32 mouse cellular contexts compared by ENCODE assay signal in genomic region chr7:6381431-6381830, GRCm38 (mm10). TPM values are rescaled to one million over a fixed set of nuclear protein-coding genes. Genes with fewer than 3 reads are reported as not detected.
DNase-seq lines count a peak whose midpoint lies in the region; ATAC-seq and TF ChIP-seq lines count a peak whose summit lies in the region.
"Had no signal": no experiment of that assay in that cellular context is flagged by ENCODE, and none has a peak within 500 bp of the region (broad histone marks: within the 10 kb centered on the region; RNA-seq: fewer than 3 reads in every experiment).

No protein-coding gene starts in this region.

- no peak overlapping the region for H3K4me3 ChIP-seq in heart, adult 2 months
- H3K4me3 ChIP-seq in lung, embryonic 14.5 days (ENCODE audit: low read depth, low read length): no peak overlapping the region
- no peak overlapping the region for H3K4me3 ChIP-seq in limb, embryonic 10.5 days
- H3K4me3 ChIP-seq: erythroblast, embryonic 14.5 days had no signal

- no peak overlapping the region for H3K27ac ChIP-seq in heart, adult 2 months
- no peak overlapping the region for H3K27ac ChIP-seq in lung, embryonic 14.5 days (ENCODE audit: low read depth)
- H3K27ac ChIP-seq in limb, embryonic 10.5 days: no peak overlapping the region
- H3K27ac ChIP-seq: embryonic facial prominence, embryonic 13.5 days; forebrain, embryonic 12.5 days; hindbrain, postnatal 0 days; limb, embryonic 13.5 days; liver, embryonic 13.5 days had no signal

- TF ChIP-seq POLR2A in heart, adult 2 months (IDR thresholded peaks at IDR 0.05; ENCODE audit: insufficient read depth, low read depth, low read length): no peak

- no peaks in the 10 kb centered on the region for H3K4me1 ChIP-seq in heart, adult 2 months (ENCODE audit: control insufficient read depth, insufficient read depth, low read length)
- 0 out of 2 replicates have a peak, but pooled peaks cover 7% of the 10 kb centered on the region for H3K4me1 ChIP-seq in lung, embryonic 14.5 days (ENCODE audit: insufficient read depth)
- peaks cover 14% of the 10 kb centered on the region for H3K4me1 ChIP-seq in limb, embryonic 10.5 days

- no peak overlapping the region for H3K4me2 ChIP-seq in lung, embryonic 14.5 days

- ATAC-seq in lung, embryonic 14.5 days (ENCODE audit: insufficient read depth): no peak
- ATAC-seq: hindbrain, postnatal 0 days had no signal

- TF ChIP-seq EP300 in heart, adult 2 months (IDR thresholded peaks at IDR 0.05; ENCODE audit: insufficient read depth, low read depth, low read length): no peak

- H3K9me3 ChIP-seq in lung, embryonic 14.5 days (ENCODE audit: low read depth, low read length): no peaks in the 10 kb centered on the region
- no peaks in the 10 kb centered on the region for H3K9me3 ChIP-seq in limb, embryonic 10.5 days (replicated peaks)
- H3K9me3 ChIP-seq: embryonic facial prominence, embryonic 13.5 days; forebrain, embryonic 12.5 days; limb, embryonic 13.5 days; liver, embryonic 13.5 days had no signal

- 79% methylated on average over 2 of the region's 2 CpGs for WGBS in heart, adult 2 months
- WGBS in lung, embryonic 14.5 days: 86% methylated on average over 2 of the region's 2 CpGs
- 78% methylated on average over 2 of the region's 2 CpGs for WGBS in limb, embryonic 10.5 days

- no peaks in the 10 kb centered on the region for H3K36me3 ChIP-seq in heart, adult 2 months (ENCODE audit: control insufficient read depth, insufficient read depth, low read length)
- H3K36me3 ChIP-seq in lung, embryonic 14.5 days (ENCODE audit: insufficient read depth): no peaks in the 10 kb centered on the region
- no peaks in the 10 kb centered on the region for H3K36me3 ChIP-seq in limb, embryonic 10.5 days

- H3K27me3 ChIP-seq in heart, adult 2 months (ENCODE audit: control insufficient read depth, insufficient read depth, low read length): no peaks in the 10 kb centered on the region
- H3K27me3 ChIP-seq in lung, embryonic 14.5 days (ENCODE audit: insufficient read depth, low read length): no peaks in the 10 kb centered on the region
- no peaks in the 10 kb centered on the region for H3K27me3 ChIP-seq in limb, embryonic 10.5 days (ENCODE audit: low read depth, poor library complexity, severe bottlenecking)
- H3K27me3 ChIP-seq: embryonic facial prominence, embryonic 13.5 days; forebrain, embryonic 12.5 days; limb, embryonic 13.5 days; liver, embryonic 13.5 days had no signal

- intact Hi-C loops in heart, adult 2 months (cut with DNase I): loop anchor here (5.0 kb wide), 2 partner anchors 94 to 741 kb away; partner anchors contain the start of genes Zfp667 and Zfp954

- no peaks in the 10 kb centered on the region for H3K79me2 ChIP-seq in heart, adult 2 months (replicated peaks; ENCODE audit: control insufficient read depth, insufficient read depth, low read length)

- TF ChIP-seq CTCF in heart, adult 2 months (IDR thresholded peaks at IDR 0.05): peak; percentile 37
- TF ChIP-seq CTCF in lung, embryonic 14.5 days (IDR thresholded peaks at IDR 0.05; ENCODE audit: low read depth): peak; percentile 21; the same call in 1 of the 2 replicates

- DNase-seq in heart, adult 2 months: no peak
- no peak for DNase-seq in heart, adult 11 months
- DNase-seq in lung, embryonic 14.5 days: no peak
- DNase-seq in lung, adult 18-20 months: no peak
- DNase-seq in 416B (ENCODE audit: low read depth) (peak; percentile 53), ZHBTc4 (ENCODE audit: low read depth, low spot score) (peak; percentile 31)
- DNase-seq in limb, embryonic 10.5 days (ENCODE audit: low spot score): no peak
- DNase-seq in layer of hippocampus, postnatal 25 days (ENCODE audit: extremely low spot score in 1 of 2, low spot score in 1 of 2): no peak
- DNase-seq: adrenal gland, adult 2 months; cerebellum, adult 11-12 months; cerebellum, postnatal 14 days; kidney, adult 11 months; liver, embryonic 13.5 days; thymus, postnatal 36 days had no signal

- H3K9ac ChIP-seq in heart, adult 2 months (ENCODE audit: low read depth, low read length): no peak overlapping the region
- H3K9ac ChIP-seq in lung, embryonic 14.5 days: no peak overlapping the region
- H3K9ac ChIP-seq: embryonic facial prominence, embryonic 13.5 days; liver, embryonic 13.5 days had no signal

RNA-seq across cellular contexts. Expression of gene Zfp28, which starts 1.7 kb away (rescaled TPM):
- 1 to 10 TPM; 1.8 to 2.8 TPM for total RNA-seq in heart, adult 2 months (2021)
- polyA plus RNA-seq in heart, adult 2 months (2012; rRNA removed): 2.6 and 4.1 TPM in 2 replicates
- 9.6 and 11.9 TPM in 2 replicates for polyA plus RNA-seq in lung, embryonic 14.5 days (2014; fragmentation: Nextera tagmentation; extraction: Ambion mirVana)
- 9.2 and 13.9 TPM in 2 replicates for polyA plus RNA-seq in limb, embryonic 10.5 days (2016; fragmentation: Nextera tagmentation; extraction: Ambion mirVana)
- total RNA-seq in layer of hippocampus, postnatal 25 days (2021): 1 to 10 TPM; 6.7 to 7.8 TPM
- polyA plus RNA-seq: erythroblast, embryonic 14.5 days had no signal

RNA-seq across cellular contexts. Expression of gene Smim17, which starts 17.1 kb away (rescaled TPM):
- not detected for total RNA-seq in heart, adult 2 months (2021)
- polyA plus RNA-seq in heart, adult 2 months (2012; rRNA removed): not detected in 2 replicates
- 0.22 and 0.61 TPM in 2 replicates for polyA plus RNA-seq in lung, embryonic 14.5 days (2014; fragmentation: Nextera tagmentation; extraction: Ambion mirVana)
- 0.09 and 0.34 TPM in 2 replicates for polyA plus RNA-seq in limb, embryonic 10.5 days (2016; fragmentation: Nextera tagmentation; extraction: Ambion mirVana)
- total RNA-seq in layer of hippocampus, postnatal 25 days (2021): 10 to 100 TPM; 18.4 to 22.0 TPM
- total RNA-seq: hematopoietic stem cell, adult 5-6 weeks; megakaryocyte progenitor cell, adult 5-6 weeks; monocyte, adult 5-6 weeks; neutrophil, adult 5-6 weeks had no signal
- polyA plus RNA-seq: embryonic facial prominence, embryonic 13.5 days; erythroblast, embryonic 14.5 days; heart, embryonic 11.5 days; kidney, embryonic 16.5 days; large intestine, adult 2 months; liver, embryonic 13.5 days; spleen, adult 2 months; stomach, embryonic 14.5 days had no signal

RNA-seq across cellular contexts. Expression of gene Zfp78, which starts 18.4 kb away (rescaled TPM):
- 1 to 10 TPM; 1.6 to 3.4 TPM for total RNA-seq in heart, adult 2 months (2021)
- 0.49 and 1.5 TPM in 2 replicates for polyA plus RNA-seq in heart, adult 2 months (2012; rRNA removed)
- polyA plus RNA-seq in lung, embryonic 14.5 days (2014; fragmentation: Nextera tagmentation; extraction: Ambion mirVana): 2.1 and 2.7 TPM in 2 replicates
- polyA plus RNA-seq in limb, embryonic 10.5 days (2016; fragmentation: Nextera tagmentation; extraction: Ambion mirVana): 1.3 and 1.4 TPM in 2 replicates
- total RNA-seq in layer of hippocampus, postnatal 25 days (2021): 1 to 10 TPM; 3.8 to 5.6 TPM
- polyA plus RNA-seq: erythroblast, embryonic 14.5 days had no signal

RNA-seq across cellular contexts. Expression of gene Gm20715, which starts 28.6 kb away (rescaled TPM):
- not detected for total RNA-seq in heart, adult 2 months (2021)
- polyA plus RNA-seq in heart, adult 2 months (2012; rRNA removed): not detected in 2 replicates
- not detected in 2 replicates for polyA plus RNA-seq in lung, embryonic 14.5 days (2014; fragmentation: Nextera tagmentation; extraction: Ambion mirVana)
- polyA plus RNA-seq in limb, embryonic 10.5 days (2016; fragmentation: Nextera tagmentation; extraction: Ambion mirVana): 0.03 TPM in 1 of 2 replicates, not detected in the other
- under 1 TPM; 0.15 to 0.23 TPM for total RNA-seq in layer of hippocampus, postnatal 25 days (2021)
- total RNA-seq: adrenal gland, adult 2 months; gastrocnemius, postnatal 4 days; hematopoietic stem cell, adult 5-6 weeks; megakaryocyte progenitor cell, adult 5-6 weeks; monocyte, adult 5-6 weeks; neutrophil, adult 5-6 weeks had no signal
- polyA plus RNA-seq: adrenal gland, adult 2 months; embryonic facial prominence, embryonic 13.5 days; erythroblast, embryonic 14.5 days; forebrain, embryonic 12.5 days; heart, embryonic 11.5 days; heart, postnatal 0 days; kidney, embryonic 16.5 days; large intestine, adult 2 months; limb, embryonic 13.5 days; liver, embryonic 13.5 days; lung, embryonic 16.5 days; midbrain, embryonic 11.5 days; spleen, adult 2 months; stomach, embryonic 14.5 days had no signal

RNA-seq across cellular contexts. Expression of gene Gm3854, which starts 37.9 kb away (rescaled TPM):
- under 1 TPM; 0.20 to 0.52 TPM for total RNA-seq in heart, adult 2 months (2021)
- polyA plus RNA-seq in heart, adult 2 months (2012; rRNA removed): 0.08 and 0.12 TPM in 2 replicates
- polyA plus RNA-seq in lung, embryonic 14.5 days (2014; fragmentation: Nextera tagmentation; extraction: Ambion mirVana): 1.2 and 1.6 TPM in 2 replicates
- polyA plus RNA-seq in limb, embryonic 10.5 days (2016; fragmentation: Nextera tagmentation; extraction: Ambion mirVana): 2.6 and 2.8 TPM in 2 replicates
- total RNA-seq in layer of hippocampus, postnatal 25 days (2021): 1 to 10 TPM; 5.8 to 6.7 TPM
- total RNA-seq: monocyte, adult 5-6 weeks had no signal
- polyA plus RNA-seq: adrenal gland, adult 2 months; erythroblast, embryonic 14.5 days; large intestine, adult 2 months had no signal

Comparison
In these comparisons a context has a peak if more than half of its experiments do, and no peak if none do; other contexts are left out.
1. DNase-seq: peak in 416B (single experiment) and ZHBTc4 (single experiment); none in heart, adult 2 months (0 of 2), heart, adult 11 months (single experiment), lung, embryonic 14.5 days (single experiment), lung, adult 18-20 months (0 of 2), limb, embryonic 10.5 days (single experiment) and layer of hippocampus, postnatal 25 days (0 of 2).